Mouse (Mus musculus) testis, adult 2 months (tissue): ENCODE data around the gene Tcf12. TPM values are rescaled to one million over a fixed set of nuclear protein-coding genes. Genes with fewer than 3 reads are reported as not detected.

Experiments
- H3K27ac ChIP-seq: fragments of 200-500 bp; 2 replicates; pipeline ENCODE4 v1.5.1; 2012; ENCODE audit warnings: low read depth, low read length; ENCODE audit not compliant: control insufficient read depth, insufficient read depth
- H3K27me3 ChIP-seq: fragments of 200-500 bp; 2 replicates; pipeline ENCODE4 v1.6.1; 2012; ENCODE audit warnings: mild to moderate bottlenecking, low read length, moderate library complexity; ENCODE audit not compliant: control insufficient read depth, insufficient read depth
- H3K36me3 ChIP-seq: fragments of 200-500 bp; 2 replicates; pipeline ENCODE4 v1.6.1; 2012; ENCODE audit warnings: mild to moderate bottlenecking, low read length; ENCODE audit not compliant: control insufficient read depth, insufficient read depth
- H3K4me1 ChIP-seq: fragments of 200-500 bp; 2 replicates; pipeline ENCODE4 v1.6.1; 2012; ENCODE audit warnings: low read length; ENCODE audit not compliant: control insufficient read depth, insufficient read depth
- H3K4me3 ChIP-seq: fragments of 200-500 bp; 2 replicates; pipeline ENCODE4 v1.5.1; 2012; ENCODE audit warnings: low read depth, mild to moderate bottlenecking, low read length, moderate library complexity, mixed read lengths; ENCODE audit not compliant: control insufficient read depth
- CTCF ChIP-seq: fragments of 200-500 bp; IDR thresholded peaks from 2 replicates; pipeline ENCODE4 v1.5.1; 2012; ENCODE audit warnings: low read depth, mild to moderate bottlenecking, inconsistent platforms, low read length, moderate library complexity; ENCODE audit not compliant: control insufficient read depth, insufficient read depth, insufficient replicate concordance
- POLR2A ChIP-seq: fragments of 200-500 bp; IDR thresholded peaks from 2 replicates; pipeline ENCODE4 v1.6.1; 2012; ENCODE audit warnings: low read depth, mild to moderate bottlenecking, inconsistent platforms, low read length, moderate library complexity; ENCODE audit not compliant: control insufficient read depth
- polyA plus RNA-seq: library from polyadenylated mRNA; depleted of rRNA; stranded (reverse); fragments of >200 nt; gene quantifications from 2 replicates; pipeline ENCODE4 v1.2.3, GENCODE M21; 2012

Tcf12 gene
- polyA plus RNA-seq, 1 experiment = 20.0 TPM

DNA sequence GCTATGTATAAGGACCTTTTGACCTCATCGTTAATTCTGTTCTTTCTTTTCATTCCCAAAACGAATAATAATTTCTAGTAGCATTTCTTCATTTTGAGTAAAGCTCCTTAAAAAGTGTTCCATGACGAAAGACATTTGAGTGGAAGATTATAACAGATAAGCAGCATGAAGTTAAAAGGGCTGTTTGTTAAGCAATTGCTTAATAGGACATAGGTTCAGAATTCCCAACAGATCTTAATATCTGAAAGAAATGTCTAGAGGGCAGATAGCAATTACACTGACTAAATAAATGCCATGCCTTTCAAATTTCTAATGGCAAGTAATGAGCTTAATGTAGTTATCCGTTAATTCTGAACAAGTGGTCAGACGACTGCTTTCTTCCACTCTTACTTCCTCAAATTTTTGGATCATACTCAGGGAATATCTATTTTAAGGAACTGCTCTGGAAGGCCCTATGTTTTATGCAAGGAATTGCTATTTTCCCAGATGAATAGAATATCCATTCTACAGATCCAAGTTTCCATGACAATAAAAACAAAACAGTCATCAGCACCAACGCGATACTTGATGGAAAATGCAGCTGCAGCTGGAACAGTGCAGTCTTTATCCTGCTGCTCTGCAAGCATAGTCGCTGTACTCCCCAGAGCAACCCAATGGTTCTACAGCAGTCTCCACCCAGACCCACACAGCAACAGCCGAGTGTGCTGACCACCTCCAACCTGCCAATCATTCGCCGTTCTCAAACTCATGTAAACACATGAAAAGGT lies 152.2 kb downstream of the Tcf12 start:
- TF ChIP-seq POLR2A = no peak
- TF ChIP-seq CTCF = no peak
- H3K4me3 ChIP-seq = no peak overlapping the region
- H3K4me1 ChIP-seq = no peaks in the 10 kb centered on the region
- no peaks in the 10 kb centered on the region for H3K27me3 ChIP-seq
- H3K27ac ChIP-seq = no peak overlapping the region
- H3K36me3 ChIP-seq = no peaks in the 10 kb centered on the region

DNA sequence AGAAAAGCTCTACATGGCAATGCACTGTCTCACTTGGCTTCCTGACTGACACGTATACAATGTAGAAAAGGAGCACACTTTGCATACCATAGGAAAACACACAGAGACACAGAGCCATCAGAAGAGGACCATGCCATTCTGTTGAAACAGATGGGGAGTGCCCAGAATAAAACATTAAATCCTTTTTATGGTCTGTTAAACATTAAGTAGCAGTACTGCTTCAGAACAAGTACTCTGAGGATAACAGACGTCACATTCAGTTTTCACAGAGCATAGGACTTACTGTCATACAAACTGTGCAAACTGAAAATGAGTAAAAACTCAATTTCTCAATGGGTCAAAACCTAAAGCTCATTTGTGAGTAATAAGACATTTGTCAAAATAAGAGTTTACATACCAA lies 158.5 kb downstream of the Tcf12 start:
- H3K27me3 ChIP-seq = no peaks in the 10 kb centered on the region

DNA sequence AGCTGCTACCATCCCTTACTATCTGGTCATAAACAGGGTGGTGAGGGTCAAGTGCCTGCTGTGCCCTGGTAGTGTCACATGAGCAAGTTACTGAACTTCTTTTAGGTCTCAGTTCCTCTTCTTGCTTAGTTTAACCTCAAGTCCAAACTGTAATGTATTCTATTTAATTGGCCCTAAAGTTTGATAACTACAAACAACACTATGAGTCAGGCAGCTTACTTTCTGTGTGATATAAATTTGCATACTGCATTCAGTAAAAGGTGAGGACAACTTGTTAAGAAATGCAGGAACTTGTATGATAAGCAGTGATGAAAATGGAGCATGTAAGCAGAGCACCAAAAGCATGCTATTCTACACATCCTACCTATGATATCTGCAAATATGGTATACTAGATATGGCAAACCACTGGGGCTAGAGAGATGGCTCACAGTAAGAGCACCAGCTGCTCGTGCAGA lies 159.0 kb downstream of the Tcf12 start:
- H3K4me1 ChIP-seq = no peaks in the 10 kb centered on the region
- no peaks in the 10 kb centered on the region for H3K36me3 ChIP-seq
- no peak overlapping the region for H3K27ac ChIP-seq
- H3K4me3 ChIP-seq = no peak overlapping the region
- no peaks in the 10 kb centered on the region for H3K27me3 ChIP-seq
- TF ChIP-seq CTCF (no peak), POLR2A (no peak)

More for the DNA sequence above, 158.5 kb downstream of the Tcf12 start:
- Histone ChIP-seq H3K36me3 (no peaks in the 10 kb centered on the region), H3K4me1 (no peaks in the 10 kb centered on the region), H3K4me3 (no peak overlapping the region), H3K27ac (no peak overlapping the region)
- TF ChIP-seq CTCF (no peak), POLR2A (no peak)

DNA sequence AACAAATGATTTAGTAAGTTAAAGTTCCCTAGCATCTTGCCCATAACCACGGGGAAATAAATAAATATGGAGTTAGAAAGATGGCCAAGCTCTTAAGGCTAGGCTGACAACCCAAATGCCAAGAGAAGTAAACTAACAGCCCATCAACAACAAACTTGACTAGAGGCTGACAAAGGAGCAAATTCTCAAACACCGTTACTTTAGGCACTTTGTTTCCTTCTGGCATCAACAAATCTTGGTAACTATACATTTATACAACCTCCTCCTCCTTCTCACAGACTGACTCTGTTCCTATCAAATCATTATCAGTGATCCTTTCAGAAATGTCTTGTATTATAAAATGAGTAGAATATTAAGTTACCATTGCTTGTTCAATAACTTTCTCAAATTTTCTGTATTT lies 159.7 kb downstream of the Tcf12 start:
- H3K4me1 ChIP-seq = no peaks in the 10 kb centered on the region
- H3K36me3 ChIP-seq = no peaks in the 10 kb centered on the region
- H3K27ac ChIP-seq = no peak overlapping the region
- H3K4me3 ChIP-seq = no peak overlapping the region
- TF ChIP-seq CTCF (no peak), POLR2A (no peak)
- H3K27me3 ChIP-seq = no peaks in the 10 kb centered on the region

DNA sequence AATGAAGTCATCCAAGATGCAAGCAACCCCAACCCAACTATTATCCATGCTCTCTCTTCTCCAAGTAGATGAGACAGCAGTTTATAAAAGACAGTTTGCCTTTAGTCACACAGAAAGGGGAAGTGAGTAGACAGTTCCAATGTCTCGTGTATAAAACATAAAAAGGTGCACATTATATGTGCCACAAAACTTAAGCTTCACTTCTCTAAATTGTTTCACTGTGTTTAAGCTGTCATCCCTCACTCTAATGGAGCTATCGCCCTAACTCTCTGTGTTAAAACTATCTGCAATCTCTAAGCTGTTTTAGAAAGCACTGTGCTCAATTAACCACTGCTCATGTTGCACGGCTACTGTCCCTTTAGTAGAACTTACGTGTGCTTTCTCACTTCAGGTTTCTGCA lies 160.3 kb downstream of the Tcf12 start:
- Histone ChIP-seq H3K27me3 (no peaks in the 10 kb centered on the region), H3K27ac (no peak overlapping the region), H3K4me1 (no peaks in the 10 kb centered on the region), H3K4me3 (no peak overlapping the region), H3K36me3 (no peaks in the 10 kb centered on the region)
- TF ChIP-seq CTCF (no peak), POLR2A (no peak)

DNA sequence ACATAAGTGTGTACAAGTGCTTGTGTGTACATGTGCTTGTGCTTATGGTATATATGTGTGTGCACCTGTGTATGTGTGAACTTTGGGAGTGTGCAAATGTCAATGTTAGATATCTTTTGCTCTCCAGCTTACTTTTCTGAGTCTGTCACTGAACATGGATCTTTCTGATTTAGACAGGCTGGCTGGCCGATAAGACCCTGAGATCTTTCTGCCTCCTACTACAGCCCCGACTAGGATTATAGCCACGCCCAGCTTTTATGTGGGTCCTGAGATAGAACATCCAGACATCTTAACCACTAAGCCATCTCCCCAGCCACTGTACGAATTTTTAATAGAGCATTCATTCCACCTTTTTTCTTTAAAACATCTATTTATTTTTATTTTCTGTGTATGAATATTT lies 166.9 kb downstream of the Tcf12 start:
- Histone ChIP-seq H3K4me3 (no peak overlapping the region), H3K27ac (no peak overlapping the region), H3K36me3 (no peaks in the 10 kb centered on the region), H3K27me3 (no peaks in the 10 kb centered on the region), H3K4me1 (no peaks in the 10 kb centered on the region)
- TF ChIP-seq POLR2A (no peak), CTCF (no peak)

DNA sequence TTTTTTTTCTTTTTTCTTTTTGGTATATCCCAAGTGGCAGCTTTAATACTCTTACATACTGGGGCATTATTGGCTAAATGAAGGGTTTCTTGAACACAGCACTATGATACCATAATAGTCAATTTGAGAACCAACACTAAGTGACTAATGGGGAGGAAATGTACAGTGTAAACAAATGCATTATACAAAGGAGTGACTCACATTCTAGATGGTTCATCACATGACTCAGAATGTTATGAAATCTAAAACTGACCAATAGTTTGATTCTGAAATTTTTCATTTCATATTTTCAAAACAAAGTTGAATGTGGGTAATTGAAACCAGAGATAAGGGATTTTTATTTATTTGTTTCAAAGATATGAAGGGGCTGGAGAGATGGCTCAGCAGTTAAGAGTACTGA lies 169.2 kb downstream of the Tcf12 start:
- Histone ChIP-seq H3K4me3 (no peak overlapping the region), H3K27me3 (no peaks in the 10 kb centered on the region), H3K36me3 (no peaks in the 10 kb centered on the region), H3K4me1 (no peaks in the 10 kb centered on the region), H3K27ac (no peak overlapping the region)
- TF ChIP-seq POLR2A (no peak), CTCF (no peak)
